Mouse (Mus musculus) ES-E14 (cell line): ENCODE measurements around the gene Acadm.

Source experiments
- CHD2 ChIP-seq: IDR thresholded peaks from 2 replicates; pipeline ENCODE4 v1.6.1; 2014; ENCODE audit warnings: mild to moderate bottlenecking, low read depth, low read length, inconsistent platforms
- HCFC1 ChIP-seq: IDR thresholded peaks from 2 replicates; pipeline ENCODE4 v1.6.1; 2012; ENCODE audit warnings: low read length, inconsistent platforms, borderline replicate concordance; ENCODE audit not compliant: insufficient read depth
- MAFK ChIP-seq: IDR thresholded peaks from 2 replicates; pipeline ENCODE4 v1.6.1; 2014; ENCODE audit warnings: mild to moderate bottlenecking, low read depth, low read length, inconsistent platforms; ENCODE audit not compliant: insufficient read depth
- ZC3H11A ChIP-seq: IDR thresholded peaks from 2 replicates; pipeline ENCODE4 v1.6.1; 2012; ENCODE audit warnings: low read depth, mild to moderate bottlenecking, inconsistent platforms, low read length, borderline replicate concordance
- ZNF384 ChIP-seq: IDR thresholded peaks from 2 replicates; pipeline ENCODE4 v1.6.1; 2012; ENCODE audit warnings: low read depth, low read length, inconsistent platforms

DNA sequence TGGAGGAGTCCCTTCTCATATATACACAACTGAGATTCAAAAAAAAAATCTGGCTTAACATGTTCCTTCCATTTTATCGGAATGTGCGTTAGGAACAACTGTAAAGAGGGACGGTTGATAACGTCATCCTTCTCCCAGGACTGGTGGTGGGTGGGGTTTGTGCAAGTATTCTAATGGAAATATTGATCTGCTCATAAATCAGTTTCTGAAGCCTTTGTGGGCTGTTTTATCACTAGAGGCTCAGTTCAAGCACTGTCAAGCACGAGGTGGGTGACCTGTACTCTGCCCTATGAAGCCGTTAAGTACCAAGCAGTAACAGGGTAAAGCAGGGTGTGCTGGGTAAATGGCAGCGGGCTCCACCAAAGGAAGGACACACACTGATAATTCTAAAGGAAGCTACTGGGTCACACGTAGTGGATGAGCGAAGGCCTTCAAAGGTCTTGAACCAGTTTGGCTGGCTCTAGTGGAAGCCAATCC, 15.3 kb upstream of the Acadm start:
- TF ChIP-seq ZNF384: no peak
- TF ChIP-seq CHD2: no peak
- no peak for TF ChIP-seq MAFK
- TF ChIP-seq ZC3H11A: no peak
- TF ChIP-seq HCFC1: no peak
